Mouse (Mus musculus) limb, embryonic 13.5 days (tissue): ENCODE results near the gene Scyl2. TPM values are rescaled to one million over a fixed set of nuclear protein-coding genes. Genes with fewer than 3 reads are reported as not detected.
"Not testable (repeated sequence)": the region's sequence is repeated elsewhere in the genome, so short reads cannot be mapped to it uniquely, and the experiment has no call there.

Experiments used
- ATAC-seq: fragments of 200-750 bp; cut with Nextera tagmentation; 2 replicates; pipeline ENCODE4 v1.8.0; 2017; ENCODE audit warnings: low read depth, moderate number of reproducible peaks, moderate TSS enrichment; ENCODE audit not compliant: low FRiP score
- H3K27ac ChIP-seq: fragments of 300-500 bp; sonication (generic); 2 replicates; pipeline ENCODE4 v1.5.1; 2015; ENCODE audit warnings: inconsistent platforms, mild to moderate bottlenecking, moderate library complexity
- H3K27me3 ChIP-seq: fragments of 300-500 bp; sonication (generic); 2 replicates; pipeline ENCODE4 v1.6.1; 2015; ENCODE audit warnings: mild to moderate bottlenecking, inconsistent platforms
- H3K36me3 ChIP-seq: fragments of 300-500 bp; sonication (generic); 2 replicates; pipeline ENCODE4 v1.6.1; 2015; ENCODE audit warnings: inconsistent platforms, mild to moderate bottlenecking, moderate library complexity
- H3K4me1 ChIP-seq: fragments of 300-500 bp; sonication (generic); 2 replicates; pipeline ENCODE4 v1.6.1; 2015; ENCODE audit warnings: inconsistent platforms
- H3K4me2 ChIP-seq: fragments of 300-500 bp; sonication (generic); replicated peaks from 2 replicates; pipeline ENCODE4 v1.6.1; 2015; ENCODE audit warnings: inconsistent platforms, mild to moderate bottlenecking, moderate library complexity
- H3K4me3 ChIP-seq: fragments of 300-500 bp; sonication (generic); 2 replicates; pipeline ENCODE4 v1.5.1; 2015; ENCODE audit warnings: moderate library complexity, mild to moderate bottlenecking, inconsistent platforms
- H3K9ac ChIP-seq: fragments of 300-500 bp; sonication (generic); 2 replicates; pipeline ENCODE4 v1.6.1; 2015; ENCODE audit warnings: mild to moderate bottlenecking, inconsistent platforms
- H3K9me3 ChIP-seq: fragments of 300-500 bp; sonication (generic); 2 replicates; pipeline ENCODE4 v1.6.1; 2016; ENCODE audit warnings: inconsistent platforms
- whole genome bisulfite sequencing: fragments of 180-500 bp; shearing (Covaris S2); methylation state at CpG from one replicate; pipeline ENCODE4 v1.1.7; 2015; 5-methylcytosine and 5-hydroxymethylcytosine counted together
- polyA plus RNA-seq: library from polyadenylated mRNA; unstranded; fragments of >200 nt; fragmentation: Nextera tagmentation; extraction: Ambion mirVana; gene quantifications from 2 replicates; pipeline ENCODE4 v1.2.1, GENCODE M21; 2015

Gene Scyl2
- polyA plus RNA-seq, 1 experiment from 2014 or later: 8.0 TPM

GRCm38 (mm10) chr10:89697956-89698355 is 11.9 kb upstream of the Scyl2 start:
- Histone ChIP-seq H3K4me3 (no peak overlapping the region), H3K9me3 (no peaks in the 10 kb centered on the region), H3K9ac (no peak overlapping the region), H3K27ac (no peak overlapping the region), H3K36me3 (no peaks in the 10 kb centered on the region), H3K4me1 (no peaks in the 10 kb centered on the region), H3K4me2 (no peak overlapping the region), H3K27me3 (no peaks in the 10 kb centered on the region)
- WGBS: 93% methylated on average over 3 of the region's 3 CpGs
- ATAC-seq: no peak

- not testable (repeated sequence) for H3K4me3 ChIP-seq, H3K9ac ChIP-seq, H3K27me3 ChIP-seq, H3K27ac ChIP-seq, H3K9me3 ChIP-seq, H3K4me1 ChIP-seq, H3K4me2 ChIP-seq, H3K36me3 ChIP-seq, ATAC-seq
- 77% methylated on average over 2 of the region's 2 CpGs for WGBS
Measured at GRCm38 (mm10) chr10:89696270-89696669, 10.2 kb upstream of the Scyl2 start.

GRCm38 (mm10) chr10:89695194-89695911 is 9.3 kb upstream of the Scyl2 start:
- ATAC-seq: no peak
- no peaks in the 10 kb centered on the region for H3K27me3 ChIP-seq
- 75% methylated on average over 20 of the region's 20 CpGs for WGBS
- no peaks in the 10 kb centered on the region for H3K9me3 ChIP-seq
- no peak overlapping the region for H3K9ac ChIP-seq
- no peak overlapping the region for H3K4me3 ChIP-seq
- no peak overlapping the region for H3K27ac ChIP-seq
- H3K36me3 ChIP-seq: no peaks in the 10 kb centered on the region
- H3K4me2 ChIP-seq: no peak overlapping the region
- H3K4me1 ChIP-seq: no peaks in the 10 kb centered on the region

GRCm38 (mm10) chr10:89690021-89690420 is 3.9 kb upstream of the Scyl2 start:
- WGBS: 63% methylated on average over 8 of the region's 8 CpGs
- Histone ChIP-seq H3K36me3 (no peaks in the 10 kb centered on the region), H3K27me3 (no peaks in the 10 kb centered on the region), H3K27ac (no peak overlapping the region), H3K9me3 (no peaks in the 10 kb centered on the region), H3K4me3 (no peak overlapping the region), H3K4me1 (peaks cover 8% of the 10 kb centered on the region), H3K9ac (no peak overlapping the region), H3K4me2 (no peak overlapping the region)
- no peak for ATAC-seq

GRCm38 (mm10) chr10:89687455-89687854 is 1.4 kb upstream of the Scyl2 start:
- no peak overlapping the region for H3K4me2 ChIP-seq
- H3K27ac ChIP-seq: no peak overlapping the region
- no peaks in the 10 kb centered on the region for H3K27me3 ChIP-seq
- peaks cover 3% of the 10 kb centered on the region; the same call in 1 of the 2 replicates for H3K36me3 ChIP-seq
- ATAC-seq: no peak
- no peak overlapping the region for H3K4me3 ChIP-seq
- 79% methylated on average over 2 of the region's 2 CpGs for whole genome bisulfite sequencing
- H3K4me1 ChIP-seq: peaks cover 14% of the 10 kb centered on the region
- H3K9ac ChIP-seq: no peak overlapping the region
- H3K9me3 ChIP-seq: no peaks in the 10 kb centered on the region

GRCm38 (mm10) chr10:89685391-89686138 is 520 bp downstream of the Scyl2 start:
- Histone ChIP-seq H3K27me3 (no peaks in the 10 kb centered on the region), H3K4me2 (peak overlapping the region; percentile 86), H3K27ac (peak overlapping the region; percentile 55; the same call in 1 of the 2 replicates), H3K4me1 (peaks cover 14% of the 10 kb centered on the region), H3K4me3 (peak overlapping the region; percentile 97), H3K36me3 (peaks cover 3% of the 10 kb centered on the region; the same call in 1 of the 2 replicates), H3K9ac (peak overlapping the region; percentile 94), H3K9me3 (no peaks in the 10 kb centered on the region)
- under 1% methylated on average over 49 of the region's 51 CpGs for WGBS
- no peak; the same call in none of the 2 replicates for ATAC-seq

- Histone ChIP-seq H3K27me3 (no peaks in the 10 kb centered on the region), H3K9ac (no peak overlapping the region), H3K4me1 (peaks cover 14% of the 10 kb centered on the region), H3K36me3 (peaks cover 7% of the 10 kb centered on the region; the same call in 1 of the 2 replicates), H3K4me2 (no peak overlapping the region), H3K4me3 (no peak overlapping the region), H3K9me3 (no peaks in the 10 kb centered on the region), H3K27ac (no peak overlapping the region)
- no peak for ATAC-seq
- 80% methylated on average over 10 of the region's 10 CpGs for whole genome bisulfite sequencing
Measured at GRCm38 (mm10) chr10:89682961-89683360, 3.1 kb downstream of the Scyl2 start.

- Histone ChIP-seq H3K4me3 (no peak overlapping the region), H3K9ac (no peak overlapping the region), H3K4me2 (no peak overlapping the region), H3K4me1 (peaks cover 14% of the 10 kb centered on the region), H3K27me3 (no peaks in the 10 kb centered on the region), H3K36me3 (peaks cover 9% of the 10 kb centered on the region; the same call in 1 of the 2 replicates), H3K9me3 (no peaks in the 10 kb centered on the region), H3K27ac (no peak overlapping the region)
- ATAC-seq: no peak
- WGBS: 97% methylated on average over 1 of the region's 1 CpGs
Measured at GRCm38 (mm10) chr10:89682157-89682556, 3.9 kb downstream of the Scyl2 start.

GRCm38 (mm10) chr10:89681706-89682105 is 4.4 kb downstream of the Scyl2 start:
- Histone ChIP-seq H3K9ac (no peak overlapping the region), H3K27me3 (no peaks in the 10 kb centered on the region), H3K4me1 (peaks cover 14% of the 10 kb centered on the region), H3K36me3 (peaks cover 9% of the 10 kb centered on the region; the same call in 1 of the 2 replicates), H3K9me3 (no peaks in the 10 kb centered on the region), H3K4me2 (no peak overlapping the region), H3K27ac (no peak overlapping the region), H3K4me3 (no peak overlapping the region)
- 91% methylated on average over 4 of the region's 4 CpGs for WGBS
- ATAC-seq: no peak

GRCm38 (mm10) chr10:89680517-89680916 is 5.6 kb downstream of the Scyl2 start:
- Histone ChIP-seq H3K27ac (no peak overlapping the region), H3K4me1 (peaks cover 10% of the 10 kb centered on the region), H3K27me3 (no peaks in the 10 kb centered on the region), H3K36me3 (peaks cover 9% of the 10 kb centered on the region; the same call in 1 of the 2 replicates), H3K9me3 (no peaks in the 10 kb centered on the region), H3K4me3 (no peak overlapping the region), H3K4me2 (no peak overlapping the region), H3K9ac (no peak overlapping the region)
- no peak for ATAC-seq
- WGBS: 81% methylated on average over 3 of the region's 3 CpGs

- no peak overlapping the region for H3K27ac ChIP-seq
- H3K36me3 ChIP-seq: peaks cover 9% of the 10 kb centered on the region; the same call in 1 of the 2 replicates
- no peak for ATAC-seq
- H3K4me1 ChIP-seq: 0 out of 2 replicates have a peak, but pooled peaks cover 4% of the 10 kb centered on the region
- no peak overlapping the region for H3K4me3 ChIP-seq
- H3K4me2 ChIP-seq: no peak overlapping the region
- no peaks in the 10 kb centered on the region for H3K27me3 ChIP-seq
- no peak overlapping the region for H3K9ac ChIP-seq
- H3K9me3 ChIP-seq: no peaks in the 10 kb centered on the region
- WGBS: 92% methylated on average over 1 of the region's 1 CpGs
Measured at GRCm38 (mm10) chr10:89679448-89679847, 6.6 kb downstream of the Scyl2 start.

- 90% methylated on average over 4 of the region's 4 CpGs for WGBS
- Histone ChIP-seq H3K27me3 (no peaks in the 10 kb centered on the region), H3K9ac (no peak overlapping the region), H3K36me3 (peaks cover 8% of the 10 kb centered on the region; the same call in 1 of the 2 replicates), H3K4me1 (no peaks in the 10 kb centered on the region), H3K9me3 (no peaks in the 10 kb centered on the region), H3K4me2 (no peak overlapping the region), H3K4me3 (no peak overlapping the region), H3K27ac (no peak overlapping the region)
- no peak for ATAC-seq
Measured at GRCm38 (mm10) chr10:89678054-89678453, 8.0 kb downstream of the Scyl2 start.
